In the genomic region with DNA sequence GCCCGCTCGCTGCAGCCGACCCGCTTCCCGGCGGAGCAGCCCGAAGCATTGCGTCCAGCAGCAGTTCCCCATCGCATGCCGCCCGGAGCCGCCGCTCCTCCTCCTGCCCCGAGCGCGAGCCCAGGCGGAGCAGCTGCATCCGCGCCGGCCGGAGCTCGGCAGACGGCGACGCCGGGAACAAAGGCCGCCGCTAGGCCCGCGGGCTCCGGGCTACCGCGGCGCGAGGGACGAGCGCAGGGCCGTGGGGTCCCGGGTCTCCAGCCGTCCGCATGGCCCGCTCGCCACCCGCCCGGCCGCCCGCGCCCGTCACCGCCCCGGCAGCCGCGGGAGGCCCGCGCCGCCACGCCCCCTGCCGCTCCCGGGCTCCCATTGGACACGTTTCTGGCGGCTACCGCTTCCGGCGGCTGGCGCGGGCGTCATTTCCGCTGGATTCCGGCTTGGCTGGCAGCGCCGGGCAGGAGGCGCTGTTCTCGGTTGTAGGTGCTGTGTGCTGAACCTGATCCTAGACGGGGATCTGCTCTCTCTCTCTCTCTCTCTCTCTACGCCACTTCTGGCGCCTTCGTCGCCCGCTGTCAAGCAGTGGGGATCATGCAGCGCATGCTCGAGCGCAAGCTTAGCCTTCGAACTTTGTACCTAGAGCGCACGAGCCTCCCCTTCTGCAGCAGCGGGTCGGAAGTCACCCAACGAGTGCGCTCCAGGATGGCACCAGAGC, we compare ENCODE assay signal across 8 mouse cellular contexts. TPM values are rescaled to one million over a fixed set of nuclear protein-coding genes. Genes with fewer than 3 reads are reported as not detected.
DNase-seq lines count a peak whose midpoint lies in the region; ATAC-seq lines count a peak whose summit lies in the region.

A gene (minus strand): TSS at position 370 of the 712 bp plus-strand sequence.

- under 1% methylated on average over 72 of the region's 89 CpGs for WGBS in heart, embryonic 13.5 days
- under 1% methylated on average over 72 of the region's 89 CpGs for WGBS in liver, embryonic 12.5 days (ENCODE audit: insufficient replicate concordance)
- under 1% methylated on average over 89 of the region's 89 CpGs for WGBS in stomach, embryonic 15.5 days

- H3K9me3 ChIP-seq in heart, embryonic 13.5 days: no peaks in the 10 kb centered on the region
- no peaks in the 10 kb centered on the region for H3K9me3 ChIP-seq in liver, embryonic 12.5 days (replicated peaks)
- H3K9me3 ChIP-seq in stomach, embryonic 15.5 days: no peaks in the 10 kb centered on the region

- peak within 1 kb of the TSS; percentile 92 for H3K4me2 ChIP-seq in heart, embryonic 13.5 days
- H3K4me2 ChIP-seq in liver, embryonic 12.5 days: peak within 1 kb of the TSS; percentile 85
- peak within 1 kb of the TSS; percentile 78 for H3K4me2 ChIP-seq in stomach, embryonic 15.5 days

- peak; percentile 98 for ATAC-seq in erythroid progenitor cell, adult 5-6 weeks (replicated peaks; ENCODE audit: low FRiP score, poor library complexity, severe bottlenecking)
- peak; percentile 89 for ATAC-seq in heart, embryonic 13.5 days (ENCODE audit: extremely low read depth, insufficient number of reproducible peaks, low FRiP score, low TSS enrichment)
- peak; percentile 95 for ATAC-seq in liver, embryonic 12.5 days
- ATAC-seq in stomach, embryonic 15.5 days (ENCODE audit: insufficient read depth, low FRiP score, low read depth): peak; percentile 97

- H3K4me1 ChIP-seq in heart, embryonic 13.5 days: peaks cover 26% of the 10 kb centered on the region
- H3K4me1 ChIP-seq in liver, embryonic 12.5 days: peaks cover 44% of the 10 kb centered on the region
- 0 out of 2 replicates have a peak, but pooled peaks cover 7% of the 10 kb centered on the region for H3K4me1 ChIP-seq in stomach, embryonic 15.5 days

- H3K27me3 ChIP-seq in heart, embryonic 13.5 days (replicated peaks): peaks cover 10% of the 10 kb centered on the region
- H3K27me3 ChIP-seq in liver, embryonic 12.5 days (replicated peaks): peaks cover 3% of the 10 kb centered on the region; the same call in 1 of the 2 replicates
- no peaks in the 10 kb centered on the region for H3K27me3 ChIP-seq in stomach, embryonic 15.5 days (replicated peaks)

- peak within 1 kb of the TSS; percentile 97 for H3K9ac ChIP-seq in heart, embryonic 13.5 days
- H3K9ac ChIP-seq in liver, embryonic 12.5 days: peak within 1 kb of the TSS; percentile 92
- H3K9ac ChIP-seq in stomach, embryonic 15.5 days: peak within 1 kb of the TSS; percentile 83

- 0 out of 2 replicates have a peak, but pooled peaks cover 4% of the 10 kb centered on the region for H3K36me3 ChIP-seq in heart, embryonic 13.5 days
- peaks cover 20% of the 10 kb centered on the region for H3K36me3 ChIP-seq in liver, embryonic 12.5 days
- no peaks in the 10 kb centered on the region for H3K36me3 ChIP-seq in stomach, embryonic 15.5 days

- H3K4me3 ChIP-seq in heart, embryonic 13.5 days: peak within 1 kb of the TSS; percentile 91
- H3K4me3 ChIP-seq in liver, embryonic 12.5 days: peak within 1 kb of the TSS; percentile 95
- H3K4me3 ChIP-seq in stomach, embryonic 15.5 days (replicated peaks): peak within 1 kb of the TSS; percentile 79

- DNase-seq in CD4-positive helper T cell, adult 2 months (ENCODE audit: low read depth, low spot score): peak; percentile 98
- peak; percentile 85 for DNase-seq in brain, embryonic 18.5 days (ENCODE audit: low read depth, low spot score)
- DNase-seq in kidney, postnatal 10 days: peak; percentile 98
- peak; percentile 91 to 95 for DNase-seq in natural killer cell, adult 2 months (ENCODE audit: low spot score in 2 of 2)

- H3K27ac ChIP-seq in heart, embryonic 13.5 days (replicated peaks): peak within 1 kb of the TSS; percentile 95
- H3K27ac ChIP-seq in liver, embryonic 12.5 days: peak within 1 kb of the TSS; percentile 97
- peak within 1 kb of the TSS; percentile 96 for H3K27ac ChIP-seq in stomach, embryonic 15.5 days

RNA-seq across cellular contexts. Expression of the gene that starts here (rescaled TPM):
- 48.6 and 63.1 TPM in 2 replicates for total RNA-seq in erythroid progenitor cell, adult 5-6 weeks (2015; ENCODE audit: low replicate concordance)
- total RNA-seq in erythroid progenitor cell, adult 5-6 weeks (2017; ENCODE audit: low replicate concordance): 33.2 and 45.6 TPM in 2 replicates
- 27.5 and 30.5 TPM in 2 replicates for polyA plus RNA-seq in heart, embryonic 13.5 days (2015; fragmentation: Nextera tagmentation; extraction: Ambion mirVana)
- 37.3 and 39.3 TPM in 2 replicates for polyA plus RNA-seq in liver, embryonic 12.5 days (2016; fragmentation: Nextera tagmentation; extraction: Ambion mirVana)
- polyA plus RNA-seq in stomach, embryonic 15.5 days (2015; fragmentation: Nextera tagmentation; extraction: Ambion mirVana): 66.9 and 70.0 TPM in 2 replicates

Comparison
In these comparisons a context has a peak if more than half of its experiments do, and no peak if none do; other contexts are left out.
1. Peak in every context shown above with its lines: DNase-seq, ATAC-seq, H3K4me3 ChIP-seq and H3K27ac ChIP-seq.